Mouse (Mus musculus): ENCODE measurements around the gene Hcrtr1. TPM values are rescaled to one million over a fixed set of nuclear protein-coding genes. Genes with fewer than 3 reads are reported as not detected.

Gene Hcrtr1
- total RNA-seq (2021): 1 to 10 TPM; 1.6 to 2.3 TPM
- long read RNA-seq, partial matches to known transcripts: 0 of 1 reads
- long read RNA-seq, other reads (novel, unspliced or antisense): 1 of 1 reads

DNA sequence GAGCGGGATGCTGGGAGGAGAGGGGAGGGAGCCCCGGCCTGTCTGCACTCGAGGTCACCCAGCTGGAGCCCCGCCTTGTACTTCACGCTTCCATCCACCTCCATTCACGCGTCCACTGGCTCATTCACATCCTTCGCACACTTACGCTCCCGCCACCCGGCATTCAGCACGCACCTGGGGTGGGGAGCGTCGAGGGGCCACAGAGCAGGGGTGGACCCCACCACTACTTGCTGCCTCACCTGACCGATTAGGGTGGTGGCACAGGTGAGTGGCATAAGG is at the start of gene Hcrtr1:
TSS of gene Hcrtr1 (minus strand) at position 146 of the 279 bp plus-strand sequence.
- no peak for DNase-seq (ENCODE audit: low spot score in 2 of 2)

- DNase-seq (ENCODE audit: low spot score in 2 of 2): peak; percentile 75 to 88
These were observed 49.7 kb upstream of the Hcrtr1 start for GRCm38 (mm10) chr4:130188806-130189297.

DNA sequence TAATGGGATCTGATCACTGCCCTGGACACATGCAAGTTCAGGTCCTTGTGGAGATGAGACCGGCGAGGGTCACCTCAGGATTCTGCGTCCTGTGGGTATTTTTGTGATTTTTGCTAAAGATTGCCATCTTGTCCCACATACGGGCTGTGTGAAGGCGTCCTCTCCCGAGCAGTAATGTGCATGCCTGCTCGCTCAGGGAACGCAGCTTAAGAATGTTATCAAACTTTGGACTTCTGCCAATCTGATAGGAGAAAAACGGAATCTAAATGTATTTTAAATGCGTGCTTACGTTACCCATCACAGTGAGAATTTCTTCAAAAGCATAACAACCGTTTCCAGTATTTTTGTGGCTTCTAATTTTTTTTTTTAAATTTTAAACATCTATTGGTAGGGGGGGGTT is 47.7 kb upstream of the Hcrtr1 start:
- no peak for DNase-seq (ENCODE audit: low spot score in 2 of 2)

DNA sequence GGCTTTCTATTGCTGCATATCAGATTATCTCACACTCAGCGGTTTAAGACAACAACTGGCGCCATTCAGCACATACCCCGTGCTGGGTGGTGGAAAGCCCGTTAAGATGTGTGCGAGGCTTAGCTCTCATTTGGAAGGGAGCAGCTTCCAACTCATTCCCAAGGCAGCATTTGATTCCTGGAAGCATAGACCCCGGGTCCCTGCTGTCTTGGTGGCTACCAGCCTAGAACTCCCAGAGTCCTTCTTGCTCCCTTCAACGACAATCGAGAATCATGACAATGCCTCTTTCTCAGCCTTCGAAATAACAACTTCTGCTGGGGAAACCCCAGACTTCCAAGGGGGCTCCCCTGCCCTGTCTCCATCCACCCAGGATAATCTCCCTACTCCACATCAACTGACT is 47.3 kb upstream of the Hcrtr1 start:
- no peak for DNase-seq (ENCODE audit: low spot score in 2 of 2)

- DNase-seq (ENCODE audit: low spot score in 2 of 2): no peak
These were observed 44.7 kb upstream of the Hcrtr1 start for GRCm38 (mm10) chr4:130183879-130184278.

DNA sequence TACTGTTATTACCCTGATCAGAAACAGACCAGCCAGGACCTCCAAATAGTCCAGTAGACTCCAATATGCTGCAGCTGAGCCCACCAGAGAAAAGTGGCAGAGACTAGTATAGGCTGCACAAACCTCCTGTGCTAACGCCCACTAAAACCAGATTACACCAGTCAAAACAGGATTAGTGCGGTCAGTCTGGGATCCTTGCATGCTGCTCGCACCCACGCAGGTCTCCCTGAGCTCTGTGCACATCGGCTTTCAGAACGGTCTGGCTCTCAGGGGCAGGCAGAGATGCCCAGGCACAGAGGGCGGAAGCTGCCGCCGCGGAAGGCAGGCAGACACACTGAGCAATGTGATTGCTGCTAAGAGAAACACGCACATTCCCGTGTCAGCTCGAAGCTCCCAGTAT is 43.9 kb upstream of the Hcrtr1 start:
- DNase-seq (ENCODE audit: low spot score in 2 of 2): no peak

DNA sequence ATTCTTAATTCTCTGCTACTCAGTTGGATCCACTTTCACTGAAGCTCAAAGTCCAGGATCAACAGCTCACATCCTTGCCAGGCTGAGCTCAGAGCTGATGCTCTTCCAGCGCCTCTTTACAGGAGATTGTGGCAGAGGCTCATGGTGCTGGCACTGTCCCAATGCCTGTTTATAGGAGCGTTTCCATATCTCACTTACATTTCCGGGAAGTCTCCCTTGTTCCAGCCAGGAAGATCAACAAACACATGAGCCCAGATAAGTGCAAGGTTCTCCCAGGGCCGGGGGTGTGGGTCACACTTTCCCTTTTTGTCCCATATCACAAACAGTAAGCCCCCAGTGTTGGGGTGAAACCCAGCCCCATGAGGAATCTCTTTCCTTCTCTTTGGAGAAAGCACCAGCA is 42.7 kb upstream of the Hcrtr1 start:
- no peak for DNase-seq (ENCODE audit: low spot score in 2 of 2)

DNA sequence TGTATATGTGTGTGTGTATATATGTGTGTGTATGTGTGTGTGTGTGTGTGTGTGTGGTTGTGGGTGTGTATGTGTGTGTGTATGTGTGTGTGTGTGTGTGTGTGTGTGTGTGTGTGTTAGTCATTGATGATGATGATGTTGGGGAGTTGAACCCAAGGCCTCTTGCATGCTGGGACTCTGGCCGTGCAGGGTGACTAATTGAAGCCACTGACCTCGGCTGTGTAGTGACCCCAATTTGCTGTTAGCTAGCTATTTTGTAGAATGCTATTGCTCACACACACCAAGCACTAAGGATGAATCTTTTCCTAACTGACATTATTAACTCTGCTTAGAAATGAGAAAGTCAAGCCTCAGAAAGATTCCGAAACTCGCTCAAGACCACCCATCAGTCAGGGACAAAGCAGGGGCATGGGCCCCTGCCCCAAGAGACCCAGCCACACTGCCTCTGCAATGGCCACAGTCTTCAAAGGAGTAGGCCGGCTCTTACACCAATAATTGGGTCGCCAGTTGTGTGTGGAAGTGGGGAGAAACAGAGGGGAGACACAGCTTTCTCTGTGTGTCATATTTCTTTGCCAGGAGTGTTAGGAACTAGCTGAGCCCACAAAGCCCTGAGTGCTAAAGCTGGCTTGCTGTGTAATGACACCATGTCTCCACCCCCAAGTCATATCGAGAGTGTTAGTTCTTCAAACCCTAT is 41.9 kb upstream of the Hcrtr1 start:
- no peak for DNase-seq (ENCODE audit: low spot score in 2 of 2)

DNA sequence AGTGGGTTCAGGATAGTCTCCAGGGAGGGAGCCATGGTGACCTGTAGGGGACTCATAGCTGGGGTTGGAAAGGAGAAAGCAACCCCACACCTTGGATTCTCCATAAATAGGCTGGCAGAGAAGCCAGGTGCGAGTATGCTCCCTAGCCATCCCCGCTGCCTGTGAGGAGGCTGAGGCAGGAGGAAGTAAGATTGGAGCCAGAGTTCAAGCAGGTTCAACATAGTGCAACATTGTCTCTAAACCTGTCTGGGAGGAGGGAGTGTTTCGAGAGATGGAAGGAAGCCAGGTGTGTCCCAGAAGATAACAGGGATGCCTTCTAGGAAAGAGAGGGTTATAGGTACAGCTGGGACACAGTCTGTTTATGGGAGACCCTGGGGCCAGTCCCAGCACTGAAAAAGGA is 40.7 kb upstream of the Hcrtr1 start:
- no peak for DNase-seq (ENCODE audit: low spot score in 2 of 2)

- no peak for DNase-seq (ENCODE audit: low spot score in 2 of 2)
These were observed 38.4 kb upstream of the Hcrtr1 start for GRCm38 (mm10) chr4:130177536-130177935.

GRCm38 (mm10) chr4:130177087-130177486 is 37.9 kb upstream of the Hcrtr1 start:
- DNase-seq (ENCODE audit: low spot score in 2 of 2): no peak

- DNase-seq (ENCODE audit: low spot score in 2 of 2): no peak
These were observed 37.1 kb upstream of the Hcrtr1 start for GRCm38 (mm10) chr4:130176156-130176720.

GRCm38 (mm10) chr4:130175072-130175711 is 36.0 kb upstream of the Hcrtr1 start, which contains the start of gene Tinagl1:
Tinagl1 (minus strand) TSS chr4:130175122.
- no peak for DNase-seq (ENCODE audit: low spot score in 2 of 2)

DNA sequence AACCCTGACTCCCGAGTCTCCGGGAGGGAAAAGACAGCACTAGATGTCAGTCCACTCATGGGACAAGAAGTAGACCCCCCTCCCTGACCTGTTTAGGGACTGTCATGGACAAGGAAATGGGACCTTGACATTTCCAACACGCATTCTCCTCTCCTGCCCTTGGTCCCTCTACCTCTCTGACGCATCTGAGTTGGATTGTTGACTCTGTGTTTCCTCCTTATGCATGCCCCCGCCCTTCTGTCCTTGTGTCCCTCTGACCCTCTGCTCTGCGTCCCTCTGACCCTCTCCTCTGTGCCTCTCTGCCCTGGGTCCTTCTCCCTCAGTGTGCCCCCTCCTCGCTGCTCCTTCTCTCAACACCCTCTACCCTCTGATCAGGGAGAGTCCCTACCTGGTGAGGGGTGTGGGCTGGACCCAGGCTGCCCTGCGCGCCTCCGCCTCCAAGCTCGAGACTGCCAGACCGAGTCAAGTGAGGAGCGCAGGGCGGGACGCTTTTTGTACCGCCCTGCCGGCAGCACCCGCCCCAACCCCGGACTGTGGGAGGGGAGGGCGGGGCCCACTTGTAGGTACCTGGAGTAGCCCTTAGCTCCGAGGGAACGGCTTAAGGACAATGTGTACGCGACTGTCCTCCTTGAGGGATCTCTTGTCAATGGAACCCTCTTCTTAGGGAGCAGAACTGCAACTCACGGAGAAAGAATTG is 35.3 kb upstream of the Hcrtr1 start:
- DNase-seq (ENCODE audit: low spot score in 2 of 2): no peak

GRCm38 (mm10) chr4:130173911-130174311 is 34.8 kb upstream of the Hcrtr1 start:
- DNase-seq (ENCODE audit: low spot score in 2 of 2): no peak

- no peak for DNase-seq (ENCODE audit: low spot score in 2 of 2)
These were observed 34.1 kb upstream of the Hcrtr1 start for GRCm38 (mm10) chr4:130173060-130173822.

DNA sequence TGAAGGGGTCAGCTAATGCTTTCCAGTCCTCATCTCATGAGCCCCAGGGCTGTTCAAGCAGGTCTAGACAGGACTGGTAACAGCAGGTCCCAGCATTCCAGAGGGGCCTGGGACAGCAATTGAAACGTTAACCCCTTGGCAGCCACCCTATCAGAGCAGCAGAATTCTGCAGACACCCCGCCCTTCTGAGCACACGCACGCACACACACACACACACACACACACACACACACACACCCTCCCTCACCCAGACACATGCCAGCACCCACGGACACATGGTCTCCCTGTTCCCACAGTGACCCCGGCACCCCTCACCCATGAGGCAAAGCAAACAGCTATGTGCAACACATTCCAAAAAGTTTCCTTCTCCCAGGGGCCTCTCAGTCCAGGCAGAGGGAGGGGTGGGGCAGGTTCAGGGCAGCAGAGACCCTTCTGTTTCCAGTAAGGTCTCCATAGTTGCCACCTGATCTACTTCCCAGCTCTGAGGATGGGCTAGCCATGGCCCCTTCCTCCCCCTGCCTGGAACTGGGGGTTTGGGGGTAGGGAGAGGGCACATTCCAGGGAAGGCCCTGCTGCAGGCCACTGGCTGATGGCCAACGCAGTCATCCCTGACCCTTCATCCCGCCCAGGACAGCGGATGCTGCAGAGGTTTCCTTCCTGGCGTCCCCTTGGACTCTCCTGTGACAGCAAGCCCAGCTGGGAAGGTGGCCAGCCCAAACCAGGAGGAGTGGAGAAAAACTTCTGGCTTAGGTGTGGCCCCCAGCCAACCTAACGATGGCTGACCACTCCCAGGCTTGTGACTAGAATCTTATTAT is 33.0 kb upstream of the Hcrtr1 start:
- no peak for DNase-seq (ENCODE audit: low spot score in 2 of 2)

- no peak for DNase-seq (ENCODE audit: low spot score in 2 of 2)
These were observed 31.2 kb upstream of the Hcrtr1 start for GRCm38 (mm10) chr4:130170362-130170761.

- DNase-seq (ENCODE audit: low spot score in 2 of 2): no peak
These were observed 30.3 kb upstream of the Hcrtr1 start for GRCm38 (mm10) chr4:130169411-130169971.
